Mouse (Mus musculus): ENCODE measurements at regions not wholly inside any gene's neighbourhood (a gene's known extent, or its start where the extent isn't known, plus 50 kb on each side); places are given as distances from the start of the nearest gene placed in this dataset.
"Not testable (repeated sequence)": the region's sequence is repeated elsewhere in the genome, so short reads cannot be mapped to it uniquely, and the experiment has no call there.

- H3K4me1 ChIP-seq (replicated peaks; ENCODE audit: low read depth, low read length): no peaks in the 10 kb centered on the region
- H3K4me3 ChIP-seq (replicated peaks; ENCODE audit: low read length): no peak overlapping the region
- TF ChIP-seq POU5F1 (IDR thresholded peaks at IDR 0.05; ENCODE audit: borderline replicate concordance, low read length): no peak
- TF ChIP-seq CTCF (conservative IDR thresholded peaks at IDR 0.05; ENCODE audit: low read length): no peak
- no peak for TF ChIP-seq NANOG (IDR thresholded peaks at IDR 0.05; ENCODE audit: borderline replicate concordance, low read length)
- no peaks in the 10 kb centered on the region for H3K9me3 ChIP-seq (ENCODE audit: low read length)
- no peaks in the 10 kb centered on the region for H3K27me3 ChIP-seq (ENCODE audit: insufficient read depth, low read length)
- H3K36me3 ChIP-seq (ENCODE audit: insufficient read depth, low read length): no peaks in the 10 kb centered on the region
Observed at GRCm38 (mm10) chr13:72231032-72231591, 267.6 kb upstream of the Irx1 start.

GRCm38 (mm10) chr13:72232080-72232479 lies 268.6 kb upstream of the Irx1 start:
- Histone ChIP-seq H3K4me3 (replicated peaks; ENCODE audit: low read length) (no peak overlapping the region), H3K4me1 (replicated peaks; ENCODE audit: low read depth, low read length) (no peaks in the 10 kb centered on the region), H3K27me3 (ENCODE audit: insufficient read depth, low read length) (no peaks in the 10 kb centered on the region), H3K9me3 (ENCODE audit: low read length) (no peaks in the 10 kb centered on the region), H3K36me3 (ENCODE audit: insufficient read depth, low read length) (no peaks in the 10 kb centered on the region)
- no peak for TF ChIP-seq CTCF (conservative IDR thresholded peaks at IDR 0.05; ENCODE audit: low read length)
- no peak for TF ChIP-seq POU5F1 (IDR thresholded peaks at IDR 0.05; ENCODE audit: borderline replicate concordance, low read length)
- no peak for TF ChIP-seq NANOG (IDR thresholded peaks at IDR 0.05; ENCODE audit: borderline replicate concordance, low read length)

DNA sequence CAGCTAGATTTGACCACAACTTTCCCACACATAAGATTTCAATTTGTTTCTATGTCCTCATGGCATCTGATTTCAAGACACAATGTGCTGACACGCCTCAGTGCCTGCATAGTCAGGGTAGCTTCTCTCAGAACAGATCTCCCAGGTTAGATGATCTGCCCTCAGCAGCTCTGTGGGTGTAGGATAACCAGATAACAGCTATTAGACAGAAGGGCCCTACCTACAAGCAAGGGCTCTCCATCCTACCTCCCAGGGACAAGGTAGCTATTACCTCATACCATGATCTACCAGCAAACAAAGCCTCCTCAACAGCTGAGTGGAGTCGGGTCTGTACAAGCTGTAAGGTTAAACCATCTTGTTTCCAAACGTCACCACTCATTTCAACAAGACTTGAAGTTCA lies 278.4 kb upstream of the Irx1 start:
- Histone ChIP-seq H3K4me3 (replicated peaks; ENCODE audit: low read length) (no peak overlapping the region), H3K9me3 (ENCODE audit: low read length) (no peaks in the 10 kb centered on the region), H3K4me1 (replicated peaks; ENCODE audit: low read depth, low read length) (no peaks in the 10 kb centered on the region), H3K27me3 (ENCODE audit: insufficient read depth, low read length) (no peaks in the 10 kb centered on the region), H3K36me3 (ENCODE audit: insufficient read depth, low read length) (no peaks in the 10 kb centered on the region)
- TF ChIP-seq NANOG (IDR thresholded peaks at IDR 0.05; ENCODE audit: borderline replicate concordance, low read length) (no peak), CTCF (conservative IDR thresholded peaks at IDR 0.05; ENCODE audit: low read length) (no peak), POU5F1 (IDR thresholded peaks at IDR 0.05; ENCODE audit: borderline replicate concordance, low read length) (no peak)

DNA sequence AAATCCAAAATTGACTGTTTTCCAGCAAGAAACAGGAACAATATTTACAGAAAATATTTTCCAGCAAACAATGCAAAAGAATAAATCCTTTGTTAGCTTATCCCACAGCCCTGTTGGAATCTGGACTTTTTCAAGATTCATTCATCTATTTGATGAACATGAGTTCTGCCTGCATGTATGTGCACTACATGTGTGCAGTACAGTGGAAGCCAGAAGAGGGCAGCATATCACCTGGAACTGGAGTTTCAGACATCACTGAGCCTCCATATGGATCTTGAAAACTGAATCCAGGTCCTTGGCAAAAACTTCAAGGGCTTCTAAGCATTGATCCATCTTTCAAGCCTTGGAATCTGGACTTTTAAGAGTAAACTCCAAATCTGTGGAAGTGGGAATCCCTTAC lies 286.9 kb upstream of the Irx1 start:
- no peaks in the 10 kb centered on the region for H3K9me3 ChIP-seq (ENCODE audit: low read length)

GRCm38 (mm10) chr13:72253242-72253641 lies 289.7 kb upstream of the Irx1 start:
- not testable (repeated sequence) for H3K36me3 ChIP-seq (ENCODE audit: insufficient read depth, low read length); H3K27me3 ChIP-seq (ENCODE audit: insufficient read depth, low read length); H3K9me3 ChIP-seq (ENCODE audit: low read length)
- peaks cover 20% of the 10 kb centered on the region for H3K4me1 ChIP-seq (replicated peaks; ENCODE audit: low read depth, low read length)
- H3K4me3 ChIP-seq (replicated peaks; ENCODE audit: low read length): 0 out of 2 replicates have a peak overlapping the region, but pooled peaks have one; percentile 23

More for the DNA sequence above, 286.9 kb upstream of the Irx1 start:
- Histone ChIP-seq H3K4me3 (replicated peaks; ENCODE audit: low read length) (no peak overlapping the region), H3K36me3 (ENCODE audit: insufficient read depth, low read length) (no peaks in the 10 kb centered on the region), H3K27me3 (ENCODE audit: insufficient read depth, low read length) (no peaks in the 10 kb centered on the region), H3K4me1 (replicated peaks; ENCODE audit: low read depth, low read length) (peaks cover 20% of the 10 kb centered on the region)
- TF ChIP-seq CTCF (conservative IDR thresholded peaks at IDR 0.05; ENCODE audit: low read length) (peak; percentile 55), NANOG (IDR thresholded peaks at IDR 0.05; ENCODE audit: borderline replicate concordance, low read length) (no peak)

DNA sequence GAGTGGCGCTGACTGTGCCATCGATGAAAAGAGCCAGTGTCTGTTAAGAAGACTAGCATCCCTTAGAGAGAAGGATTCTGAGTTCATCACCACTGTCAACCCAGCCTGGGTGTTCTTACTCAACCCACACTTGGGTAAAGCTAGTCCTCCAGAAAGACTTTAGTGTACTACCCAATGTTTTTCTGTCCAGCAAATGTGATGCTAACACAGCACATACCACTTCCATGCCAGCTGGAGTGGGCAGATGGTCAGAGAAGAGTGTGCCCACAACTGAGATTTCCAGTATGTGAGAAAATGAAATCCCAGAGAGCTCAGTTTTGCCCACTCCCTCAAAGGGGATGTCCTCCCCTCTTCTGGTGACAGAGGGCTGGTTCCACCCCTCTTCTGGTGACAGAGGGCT lies 295.3 kb upstream of the Irx1 start:
- H3K27me3 ChIP-seq (ENCODE audit: insufficient read depth, low read length): no peaks in the 10 kb centered on the region
- no peaks in the 10 kb centered on the region for H3K36me3 ChIP-seq (ENCODE audit: insufficient read depth, low read length)
- no peak overlapping the region for H3K4me3 ChIP-seq (replicated peaks; ENCODE audit: low read length)
- H3K4me1 ChIP-seq (replicated peaks; ENCODE audit: low read depth, low read length): peaks cover 18% of the 10 kb centered on the region
- H3K9me3 ChIP-seq (ENCODE audit: low read length): no peaks in the 10 kb centered on the region
- TF ChIP-seq NANOG (IDR thresholded peaks at IDR 0.05; ENCODE audit: borderline replicate concordance, low read length): no peak
- TF ChIP-seq CTCF (conservative IDR thresholded peaks at IDR 0.05; ENCODE audit: low read length): no peak
- TF ChIP-seq POU5F1 (IDR thresholded peaks at IDR 0.05; ENCODE audit: borderline replicate concordance, low read length): no peak

GRCm38 (mm10) chr13:72264416-72264815 lies 300.9 kb upstream of the Irx1 start:
- peaks cover 7% of the 10 kb centered on the region for H3K27me3 ChIP-seq (ENCODE audit: insufficient read depth, low read length)
- no peak overlapping the region for H3K4me3 ChIP-seq (replicated peaks; ENCODE audit: low read length)
- peaks cover 10% of the 10 kb centered on the region for H3K4me1 ChIP-seq (replicated peaks; ENCODE audit: low read depth, low read length)
- H3K36me3 ChIP-seq (ENCODE audit: insufficient read depth, low read length): no peaks in the 10 kb centered on the region
- H3K9me3 ChIP-seq (ENCODE audit: low read length): no peaks in the 10 kb centered on the region
- no peak for TF ChIP-seq NANOG (IDR thresholded peaks at IDR 0.05; ENCODE audit: borderline replicate concordance, low read length)
- no peak for TF ChIP-seq POU5F1 (IDR thresholded peaks at IDR 0.05; ENCODE audit: borderline replicate concordance, low read length)
- TF ChIP-seq CTCF (conservative IDR thresholded peaks at IDR 0.05; ENCODE audit: low read length): no peak

DNA sequence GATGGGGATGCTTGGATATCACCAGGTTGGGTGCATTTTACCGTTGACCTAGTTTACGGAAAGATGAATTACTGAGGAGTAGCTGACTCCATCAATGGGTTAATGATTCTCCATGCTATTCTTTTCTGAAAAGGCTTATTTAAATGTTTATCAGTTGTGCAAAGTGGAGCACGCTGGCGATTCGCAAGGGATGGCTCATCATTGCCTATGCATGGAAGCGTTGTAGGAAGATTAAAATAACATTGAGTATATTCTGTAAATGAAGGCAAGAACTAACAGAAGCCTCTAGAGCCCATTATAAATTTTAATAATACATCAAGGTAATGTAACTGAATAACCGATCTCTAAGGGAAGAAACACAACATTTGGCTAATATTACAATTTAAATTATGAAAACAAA lies 301.6 kb upstream of the Irx1 start:
- Histone ChIP-seq H3K9me3 (ENCODE audit: low read length) (no peaks in the 10 kb centered on the region), H3K36me3 (ENCODE audit: insufficient read depth, low read length) (no peaks in the 10 kb centered on the region), H3K4me1 (replicated peaks; ENCODE audit: low read depth, low read length) (peaks cover 7% of the 10 kb centered on the region; the same call in 1 of the 2 replicates), H3K27me3 (ENCODE audit: insufficient read depth, low read length) (peaks cover 7% of the 10 kb centered on the region), H3K4me3 (replicated peaks; ENCODE audit: low read length) (no peak overlapping the region)
- TF ChIP-seq NANOG (IDR thresholded peaks at IDR 0.05; ENCODE audit: borderline replicate concordance, low read length) (no peak), CTCF (conservative IDR thresholded peaks at IDR 0.05; ENCODE audit: low read length) (no peak), POU5F1 (IDR thresholded peaks at IDR 0.05; ENCODE audit: borderline replicate concordance, low read length) (no peak)

- H3K4me1 ChIP-seq (replicated peaks; ENCODE audit: low read depth, low read length): peaks cover 7% of the 10 kb centered on the region; the same call in 1 of the 2 replicates
- TF ChIP-seq POU5F1 (IDR thresholded peaks at IDR 0.05; ENCODE audit: borderline replicate concordance, low read length) (no peak), CTCF (conservative IDR thresholded peaks at IDR 0.05; ENCODE audit: low read length) (no peak), NANOG (IDR thresholded peaks at IDR 0.05; ENCODE audit: borderline replicate concordance, low read length) (no peak)
- H3K4me3 ChIP-seq (replicated peaks; ENCODE audit: low read length): no peak overlapping the region
- H3K27me3 ChIP-seq (ENCODE audit: insufficient read depth, low read length): peaks cover 7% of the 10 kb centered on the region
- H3K9me3 ChIP-seq (ENCODE audit: low read length): no peaks in the 10 kb centered on the region
- H3K36me3 ChIP-seq (ENCODE audit: insufficient read depth, low read length): no peaks in the 10 kb centered on the region
Observed at GRCm38 (mm10) chr13:72265650-72266049, 302.1 kb upstream of the Irx1 start.
